Mouse (Mus musculus): ENCODE results near the gene Mcmbp. TPM values are rescaled to one million over a fixed set of nuclear protein-coding genes. Genes with fewer than 3 reads are reported as not detected.

Mcmbp gene
- polyA plus RNA-seq (2015; fragmentation: Nextera tagmentation; extraction: Ambion mirVana): 60.7 and 65.0 TPM in 2 replicates

GRCm38 (mm10) chr7:128740334-128740733 is at the start of gene Mcmbp:
TSS of gene Mcmbp (minus strand) at chr7:128740495.
- 0% methylated on average over 35 of the region's 35 CpGs for WGBS
- peak within 1 kb of the TSS; percentile 97 for H3K9ac ChIP-seq (replicated peaks)
- peak within 1 kb of the TSS; percentile 94 for H3K27ac ChIP-seq
- H3K9me3 ChIP-seq: no peaks in the 10 kb centered on the region
- H3K4me3 ChIP-seq (replicated peaks): peak within 1 kb of the TSS; percentile 99
- peak within 1 kb of the TSS; percentile 90 for H3K4me2 ChIP-seq (replicated peaks)
- H3K27me3 ChIP-seq: peaks cover 12% of the 10 kb centered on the region
- H3K4me1 ChIP-seq (replicated peaks): peaks cover 32% of the 10 kb centered on the region
- no peaks in the 10 kb centered on the region; the same call in 1 of the 2 replicates for H3K36me3 ChIP-seq
- ATAC-seq: peak; percentile 88

- Histone ChIP-seq H3K9ac (replicated peaks) (no peak overlapping the region), H3K27me3 (no peaks in the 10 kb centered on the region), H3K9me3 (no peaks in the 10 kb centered on the region), H3K36me3 (peaks cover 18% of the 10 kb centered on the region), H3K4me1 (replicated peaks) (no peaks in the 10 kb centered on the region), H3K27ac (no peak overlapping the region), H3K4me2 (replicated peaks) (no peak overlapping the region), H3K4me3 (replicated peaks) (no peak overlapping the region)
- WGBS: 89% methylated on average over 4 of the region's 4 CpGs
- ATAC-seq: no peak
Measured at GRCm38 (mm10) chr7:128790045-128790444, 49.8 kb upstream of the Mcmbp start.

GRCm38 (mm10) chr7:128781846-128782245 is 41.6 kb upstream of the Mcmbp start:
- WGBS: 100% methylated on average over 3 of the region's 3 CpGs
- peaks cover 79% of the 10 kb centered on the region for H3K36me3 ChIP-seq
- H3K4me2 ChIP-seq (replicated peaks): no peak overlapping the region
- H3K4me1 ChIP-seq (replicated peaks): no peaks in the 10 kb centered on the region
- no peak overlapping the region for H3K4me3 ChIP-seq (replicated peaks)
- H3K27me3 ChIP-seq: no peaks in the 10 kb centered on the region
- no peak overlapping the region for H3K27ac ChIP-seq
- no peak for ATAC-seq
- H3K9me3 ChIP-seq: no peaks in the 10 kb centered on the region
- H3K9ac ChIP-seq (replicated peaks): no peak overlapping the region

GRCm38 (mm10) chr7:128779305-128779704 is 39.0 kb upstream of the Mcmbp start:
- Histone ChIP-seq H3K9me3 (no peaks in the 10 kb centered on the region), H3K9ac (replicated peaks) (no peak overlapping the region), H3K4me3 (replicated peaks) (no peak overlapping the region), H3K27me3 (no peaks in the 10 kb centered on the region), H3K4me2 (replicated peaks) (no peak overlapping the region), H3K27ac (peak overlapping the region; percentile 14; the same call in 1 of the 2 replicates), H3K36me3 (peaks cover 84% of the 10 kb centered on the region), H3K4me1 (replicated peaks) (no peaks in the 10 kb centered on the region)
- ATAC-seq: peak; percentile 83; the same call in 1 of the 2 replicates
- 38% methylated on average over 6 of the region's 6 CpGs for WGBS

GRCm38 (mm10) chr7:128777201-128777600 is 36.9 kb upstream of the Mcmbp start:
- Histone ChIP-seq H3K4me3 (replicated peaks) (no peak overlapping the region), H3K27ac (no peak overlapping the region), H3K36me3 (peaks cover 91% of the 10 kb centered on the region), H3K4me2 (replicated peaks) (no peak overlapping the region), H3K9ac (replicated peaks) (no peak overlapping the region), H3K4me1 (replicated peaks) (no peaks in the 10 kb centered on the region), H3K9me3 (no peaks in the 10 kb centered on the region), H3K27me3 (no peaks in the 10 kb centered on the region)
- WGBS: 93% methylated on average over 6 of the region's 6 CpGs
- no peak for ATAC-seq

GRCm38 (mm10) chr7:128766696-128767095 is 26.4 kb upstream of the Mcmbp start:
- ATAC-seq: no peak
- H3K9ac ChIP-seq (replicated peaks): no peak overlapping the region
- H3K4me1 ChIP-seq (replicated peaks): no peaks in the 10 kb centered on the region
- H3K4me2 ChIP-seq (replicated peaks): no peak overlapping the region
- H3K4me3 ChIP-seq (replicated peaks): no peak overlapping the region
- H3K27me3 ChIP-seq: no peaks in the 10 kb centered on the region
- H3K36me3 ChIP-seq: peaks cover 87% of the 10 kb centered on the region
- no peaks in the 10 kb centered on the region for H3K9me3 ChIP-seq
- no peak overlapping the region for H3K27ac ChIP-seq

- H3K36me3 ChIP-seq: peaks cover 92% of the 10 kb centered on the region
- ATAC-seq: no peak
- H3K27me3 ChIP-seq: no peaks in the 10 kb centered on the region
- H3K4me3 ChIP-seq (replicated peaks): no peak overlapping the region
- H3K4me1 ChIP-seq (replicated peaks): no peaks in the 10 kb centered on the region
- H3K4me2 ChIP-seq (replicated peaks): no peak overlapping the region
- H3K9ac ChIP-seq (replicated peaks): no peak overlapping the region
- 97% methylated on average over 4 of the region's 4 CpGs for WGBS
- no peak overlapping the region for H3K27ac ChIP-seq
- no peaks in the 10 kb centered on the region for H3K9me3 ChIP-seq
Measured at GRCm38 (mm10) chr7:128758948-128759347, 18.7 kb upstream of the Mcmbp start.

GRCm38 (mm10) chr7:128755396-128755795 is 15.1 kb upstream of the Mcmbp start:
- Histone ChIP-seq H3K4me2 (replicated peaks) (no peak overlapping the region), H3K4me3 (replicated peaks) (no peak overlapping the region), H3K36me3 (peaks cover 94% of the 10 kb centered on the region), H3K4me1 (replicated peaks) (no peaks in the 10 kb centered on the region), H3K9me3 (no peaks in the 10 kb centered on the region), H3K27ac (no peak overlapping the region), H3K27me3 (no peaks in the 10 kb centered on the region), H3K9ac (replicated peaks) (no peak overlapping the region)
- WGBS: 100% methylated on average over 1 of the region's 1 CpGs
- no peak for ATAC-seq

- Histone ChIP-seq H3K27me3 (no peaks in the 10 kb centered on the region), H3K4me1 (replicated peaks) (peaks cover 20% of the 10 kb centered on the region), H3K27ac (no peak overlapping the region), H3K9ac (replicated peaks) (no peak overlapping the region), H3K9me3 (no peaks in the 10 kb centered on the region), H3K4me3 (replicated peaks) (no peak overlapping the region), H3K4me2 (replicated peaks) (no peak overlapping the region), H3K36me3 (peaks cover 67% of the 10 kb centered on the region)
- ATAC-seq: no peak
- WGBS: 93% methylated on average over 4 of the region's 4 CpGs
Measured at GRCm38 (mm10) chr7:128752012-128752411, 11.7 kb upstream of the Mcmbp start.

- no peak for ATAC-seq
- H3K36me3 ChIP-seq: peaks cover 52% of the 10 kb centered on the region
- H3K4me2 ChIP-seq (replicated peaks): no peak overlapping the region
- no peaks in the 10 kb centered on the region for H3K9me3 ChIP-seq
- 94% methylated on average over 9 of the region's 9 CpGs for WGBS
- no peak overlapping the region for H3K9ac ChIP-seq (replicated peaks)
- H3K4me3 ChIP-seq (replicated peaks): no peak overlapping the region
- no peak overlapping the region for H3K27ac ChIP-seq
- H3K27me3 ChIP-seq: no peaks in the 10 kb centered on the region
- peaks cover 36% of the 10 kb centered on the region for H3K4me1 ChIP-seq (replicated peaks)
Measured at GRCm38 (mm10) chr7:128750296-128750695, 10.0 kb upstream of the Mcmbp start.

GRCm38 (mm10) chr7:128748758-128749157 is 8.5 kb upstream of the Mcmbp start:
- H3K9ac ChIP-seq (replicated peaks): no peak overlapping the region; the same call in 1 of the 2 replicates

GRCm38 (mm10) chr7:128746151-128746550 is 5.9 kb upstream of the Mcmbp start:
- Histone ChIP-seq H3K4me3 (replicated peaks) (peak overlapping the region; percentile 99), H3K9ac (replicated peaks) (peak overlapping the region; percentile 93), H3K9me3 (no peaks in the 10 kb centered on the region), H3K27ac (no peak overlapping the region), H3K36me3 (peaks cover 12% of the 10 kb centered on the region), H3K4me2 (replicated peaks) (peak overlapping the region; percentile 95), H3K27me3 (peaks cover 12% of the 10 kb centered on the region), H3K4me1 (replicated peaks) (peaks cover 42% of the 10 kb centered on the region)
- no peak for ATAC-seq
- 94% methylated on average over 10 of the region's 10 CpGs for WGBS

More at GRCm38 (mm10) chr7:128748758-128749157, 8.5 kb upstream of the Mcmbp start:
- 75% methylated on average over 3 of the region's 3 CpGs for WGBS
- H3K27ac ChIP-seq: no peak overlapping the region
- H3K4me2 ChIP-seq (replicated peaks): no peak overlapping the region
- ATAC-seq: no peak
- peaks cover 1% of the 10 kb centered on the region; the same call in 1 of the 2 replicates for H3K27me3 ChIP-seq
- no peaks in the 10 kb centered on the region for H3K9me3 ChIP-seq
- H3K4me3 ChIP-seq (replicated peaks): no peak overlapping the region
- H3K36me3 ChIP-seq: peaks cover 36% of the 10 kb centered on the region
- H3K4me1 ChIP-seq (replicated peaks): peaks cover 42% of the 10 kb centered on the region
